ENCODE assay signal across 14 mouse cellular contexts in the genomic region with DNA sequence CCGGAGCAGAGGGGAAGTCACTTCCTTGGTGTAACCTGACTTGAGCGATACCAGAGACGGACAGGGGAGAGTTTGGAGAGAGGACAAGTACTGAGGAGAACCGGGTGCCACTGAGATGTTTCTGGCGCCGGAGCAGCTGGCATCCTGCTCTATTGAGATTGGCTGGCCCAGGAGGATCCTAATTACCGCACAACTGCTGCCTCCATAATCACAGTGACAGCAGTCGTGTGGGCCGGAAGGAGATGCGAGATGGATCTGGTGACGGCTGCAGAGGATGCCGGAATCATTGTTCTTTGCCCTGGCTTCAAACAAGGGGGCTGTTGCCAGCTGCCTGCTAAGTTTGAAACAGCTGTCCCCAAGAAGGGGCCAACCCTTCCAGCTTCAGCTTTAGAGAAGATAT.
DNase-seq lines count a peak whose midpoint lies in the region; TF ChIP-seq lines count a peak whose summit lies in the region.
"Had no signal": no experiment of that assay in that cellular context is flagged by ENCODE, and none has a peak within 500 bp of the region (broad histone marks: within the 10 kb centered on the region; RNA-seq: fewer than 3 reads in every experiment).

No protein-coding gene starts in this region.

- no peak overlapping the region for H3K4me3 ChIP-seq in left cerebral cortex, adult 2 months
- H3K4me3 ChIP-seq: liver, embryonic 12.5 days; midbrain, embryonic 15.5 days; stomach, embryonic 15.5 days had no signal

- intact Hi-C loops in left cerebral cortex, postnatal 25 days (cut with DNase I): no loop called here
- intact Hi-C loops in left cerebral cortex, adult 2 months (cut with DNase I): no loop called here

- peak; percentile 1 for DNase-seq in gastrocnemius, adult 18-20 months (ENCODE audit: low spot score)
- no peak for DNase-seq in gastrocnemius, adult 8-10 months (ENCODE audit: low spot score in 2 of 2)
- peak; percentile 9 to 42 for DNase-seq in left cerebral cortex, postnatal 25 days (ENCODE audit: low spot score in 2 of 2)
- no peak for DNase-seq in left cerebral cortex, adult 2 months (ENCODE audit: extremely low spot score in 1 of 2, low spot score in 2 of 2)
- DNase-seq in brain, adult 2 months (ENCODE audit: low read depth, low spot score): peak; percentile 53
- peak; percentile 24 for DNase-seq in gastrocnemius, postnatal 25 days
- DNase-seq in urinary bladder, postnatal 25 days (ENCODE audit: low spot score): no peak
- DNase-seq: adrenal gland, adult 2 months; kidney, postnatal 36 days; thymus, postnatal 4 days had no signal

- no peak for TF ChIP-seq CTCF in left cerebral cortex, adult 2 months (IDR thresholded peaks at IDR 0.05)

- H3K27ac ChIP-seq in left cerebral cortex, adult 2 months: no peak overlapping the region
- H3K27ac ChIP-seq: liver, embryonic 12.5 days; macrophage; midbrain, embryonic 15.5 days; stomach, embryonic 15.5 days had no signal

Comparison
In these comparisons a context has a peak if more than half of its experiments do, and no peak if none do; other contexts are left out.
1. DNase-seq: peak in gastrocnemius, adult 18-20 months (single experiment), left cerebral cortex, postnatal 25 days (2 of 2), brain, adult 2 months (single experiment) and gastrocnemius, postnatal 25 days (single experiment); none in gastrocnemius, adult 8-10 months (0 of 2), left cerebral cortex, adult 2 months (0 of 2) and urinary bladder, postnatal 25 days (single experiment).